Mouse (Mus musculus): ENCODE results near the gene Idh2. TPM values are rescaled to one million over a fixed set of nuclear protein-coding genes. Genes with fewer than 3 reads are reported as not detected.

Idh2 gene
- total and polyA plus RNA-seq, 3 experiments = 121 to 268 (median 181) TPM

DNA sequence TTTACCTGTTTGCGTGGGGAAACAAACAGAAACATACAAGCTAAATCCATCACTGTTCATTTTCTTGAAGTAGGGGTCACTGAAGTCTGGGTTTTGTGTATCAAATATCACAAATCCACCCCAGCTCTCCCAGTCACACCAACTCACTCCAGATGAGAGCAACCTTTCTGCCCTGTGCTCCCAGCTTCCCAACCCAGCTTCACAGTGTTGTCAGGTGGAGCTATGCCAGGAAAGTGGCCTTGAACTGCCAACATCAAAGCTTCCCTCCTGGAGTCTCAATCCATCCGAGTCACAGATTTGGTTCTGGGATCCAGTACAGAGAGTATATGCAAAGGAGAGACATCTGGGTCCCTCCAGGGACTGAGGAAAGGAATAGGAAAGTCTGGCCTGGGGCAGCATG, 966 bp upstream of the Idh2 start:
- TF ChIP-seq POLR2AphosphoS5 (IDR thresholded peaks at IDR 0.05; ENCODE audit: borderline replicate concordance, low read depth, low read length) (no peak), GATA1 (IDR thresholded peaks at IDR 0.05; ENCODE audit: low read depth, low read length) (no peak), MYB (IDR thresholded peaks at IDR 0.05; ENCODE audit: low read depth, low read length) (no peak), KAT2A (conservative IDR thresholded peaks at IDR 0.05; ENCODE audit: low read depth, low read length) (no peak), NRF1 (IDR thresholded peaks at IDR 0.05; ENCODE audit: insufficient read depth, low read depth, low read length, poor library complexity, severe bottlenecking) (no peak), GABPA (IDR thresholded peaks at IDR 0.05; ENCODE audit: low read depth, low read length) (no peak), BHLHE40 (IDR thresholded peaks at IDR 0.05; ENCODE audit: borderline replicate concordance, low read depth, low read length) (no peak), POLR2AphosphoS2 (IDR thresholded peaks at IDR 0.05; ENCODE audit: low read length) (no peak), TCF12 (IDR thresholded peaks at IDR 0.05; ENCODE audit: low read depth, low read length) (no peak), MXI1 (IDR thresholded peaks at IDR 0.05; ENCODE audit: low read depth, low read length) (no peak), ZC3H11A (IDR thresholded peaks at IDR 0.05; ENCODE audit: low read depth, low read length) (no peak), ZMIZ1 (IDR thresholded peaks at IDR 0.05; ENCODE audit: low read depth, low read length) (no peak), CHD2 (IDR thresholded peaks at IDR 0.05; ENCODE audit: low read length) (no peak), TAL1 (IDR thresholded peaks at IDR 0.05; ENCODE audit: low read length) (no peak)
- peaks cover 0 to 9% of the 10 kb centered on the region in 2 experiments; a peak in 3 of 4 replicates for H3K4me1 ChIP-seq (ENCODE audit: control insufficient read depth in 1 of 2, insufficient read depth in 2 of 2, low read length in 2 of 2)
- H3K27me3 ChIP-seq (ENCODE audit: control insufficient read depth in 1 of 2, insufficient read depth in 2 of 2, low read length in 2 of 2) = no peaks in the 10 kb centered on the region
- DNase-seq (ENCODE audit: low read depth, low spot score) = no peak
- H3K79me2 ChIP-seq (ENCODE audit: control insufficient read depth, insufficient read depth, low read length, poor library complexity) = peaks cover 27% of the 10 kb centered on the region
- H3K27ac ChIP-seq (ENCODE audit: control insufficient read depth, low read depth, low read length) = no peak overlapping the region
- H3K4me3 ChIP-seq (ENCODE audit: control insufficient read depth in 1 of 2, insufficient read depth in 1 of 2, low read depth in 2 of 2, low read length in 2 of 2) = peak overlapping the region in 1 of 2 experiments; percentile 26; a peak in 2 of 4 replicates
- peaks cover 0 to 6% of the 10 kb centered on the region in 2 experiments; a peak in 2 of 4 replicates for H3K36me3 ChIP-seq (ENCODE audit: control insufficient read depth in 1 of 2, insufficient read depth in 2 of 2, low read length in 2 of 2)
- H3K9ac ChIP-seq (ENCODE audit: control insufficient read depth, low read depth, low read length, poor library complexity, severe bottlenecking) = peak overlapping the region; percentile 88
- no peaks in the 10 kb centered on the region for H3K9me3 ChIP-seq (replicated peaks; ENCODE audit: insufficient read depth, low read length)

DNA sequence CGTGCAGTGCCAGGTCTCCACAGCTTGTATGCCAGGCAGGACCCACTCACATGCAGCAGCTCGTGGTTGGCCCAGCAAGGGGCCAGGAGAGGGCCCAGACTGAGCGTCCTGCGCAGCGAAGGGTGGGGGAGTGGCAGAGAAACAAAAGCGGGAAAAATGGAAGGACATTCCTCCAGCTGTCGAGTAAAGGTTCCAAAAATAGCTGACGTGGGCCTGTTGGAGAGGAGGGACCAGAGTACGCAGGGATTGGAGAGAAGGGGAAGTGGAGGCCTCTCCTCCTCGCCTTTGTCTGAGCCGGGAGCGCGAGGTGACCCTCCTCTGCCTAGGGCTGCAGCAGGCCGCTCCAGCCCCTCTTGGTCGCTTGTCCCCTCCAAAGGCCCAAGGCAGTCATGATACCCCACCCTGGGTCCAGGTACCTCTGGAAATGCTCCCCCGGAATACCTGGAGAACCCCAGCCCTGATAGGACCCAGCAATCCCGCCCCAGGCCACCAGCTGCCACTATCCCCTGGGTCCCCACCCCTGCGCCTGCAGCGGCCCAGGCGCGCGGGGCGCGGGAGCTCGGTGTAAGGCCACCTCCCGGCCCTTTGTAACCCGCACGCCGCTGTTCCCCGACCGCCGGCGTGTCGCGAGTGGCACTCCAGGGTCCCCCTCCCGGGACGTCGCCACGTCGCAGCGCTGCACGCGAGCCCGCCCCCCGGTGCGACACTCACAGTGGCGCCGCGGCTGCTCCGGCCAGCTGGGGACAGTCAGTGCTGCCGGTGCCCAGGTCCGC, 555 bp downstream of the Idh2 start:
- Histone ChIP-seq H3K4me1 (ENCODE audit: control insufficient read depth in 1 of 2, insufficient read depth in 2 of 2, low read length in 2 of 2) (peaks cover 0 to 8% of the 10 kb centered on the region in 2 experiments; a peak in 3 of 4 replicates), H3K9ac (ENCODE audit: control insufficient read depth, low read depth, low read length, poor library complexity, severe bottlenecking) (peak overlapping the region; percentile 88), H3K27ac (ENCODE audit: control insufficient read depth, low read depth, low read length) (0 out of 2 replicates have a peak overlapping the region, but pooled peaks have one; percentile 28), H3K4me3 (ENCODE audit: control insufficient read depth in 1 of 2, insufficient read depth in 1 of 2, low read depth in 2 of 2, low read length in 2 of 2) (peak overlapping the region; percentile 79 to 82), H3K9me3 (replicated peaks; ENCODE audit: insufficient read depth, low read length) (no peaks in the 10 kb centered on the region), H3K27me3 (ENCODE audit: control insufficient read depth in 1 of 2, insufficient read depth in 2 of 2, low read length in 2 of 2) (no peaks in the 10 kb centered on the region), H3K79me2 (ENCODE audit: control insufficient read depth, insufficient read depth, low read length, poor library complexity) (peaks cover 27% of the 10 kb centered on the region), H3K36me3 (ENCODE audit: control insufficient read depth in 1 of 2, insufficient read depth in 2 of 2, low read length in 2 of 2) (peaks cover 0 to 6% of the 10 kb centered on the region in 2 experiments; a peak in 3 of 4 replicates)
- TF ChIP-seq TAL1 (IDR thresholded peaks at IDR 0.05; ENCODE audit: low read length) (no peak), NELFE (IDR thresholded peaks at IDR 0.05; ENCODE audit: low read depth, low read length) (no peak), RAD21 (IDR thresholded peaks at IDR 0.05; ENCODE audit: low read depth, low read length) (no peak), NRF1 (IDR thresholded peaks at IDR 0.05; ENCODE audit: insufficient read depth, low read depth, low read length, poor library complexity, severe bottlenecking) (0 out of 2 replicates have a peak, but pooled peaks have one; percentile 9), MXI1 (IDR thresholded peaks at IDR 0.05; ENCODE audit: low read depth, low read length) (peak; percentile 51), POLR2AphosphoS5 (IDR thresholded peaks at IDR 0.05; ENCODE audit: borderline replicate concordance, low read depth, low read length) (no peak), MEF2A (IDR thresholded peaks at IDR 0.05; ENCODE audit: extremely low read depth, insufficient replicate concordance, low read depth, low read length, poor library complexity, severe bottlenecking) (0 out of 2 replicates have a peak, but pooled peaks have one; percentile 46)
- DNase-seq (ENCODE audit: low read depth, low spot score) = peak; percentile 81
